Comparison of ENCODE assay signal across 15 mouse cellular contexts in the genomic region with DNA sequence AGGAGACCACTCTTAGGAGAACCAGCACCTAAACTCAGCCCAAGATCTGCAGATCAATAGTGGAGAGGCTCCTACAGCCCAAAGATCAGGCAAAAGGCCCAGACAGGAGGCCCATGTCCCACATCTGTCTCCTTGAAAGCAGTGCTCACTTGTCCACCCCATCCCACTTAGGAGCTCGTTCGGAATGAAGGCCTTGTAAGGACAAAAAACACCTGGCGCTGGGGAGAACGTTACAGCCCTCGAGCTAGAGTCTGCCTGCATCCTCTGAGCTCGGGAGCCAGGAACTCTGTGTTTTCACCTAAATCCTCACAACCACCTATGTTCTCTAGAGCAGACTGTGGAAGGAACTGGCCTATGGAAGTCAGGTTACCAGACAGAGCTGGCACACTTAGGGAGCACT.
DNase-seq lines count a peak whose midpoint lies in the region; ATAC-seq and TF ChIP-seq lines count a peak whose summit lies in the region.
"Had no signal": no experiment of that assay in that cellular context is flagged by ENCODE, and none has a peak within 500 bp of the region (broad histone marks: within the 10 kb centered on the region; RNA-seq: fewer than 3 reads in every experiment).

No protein-coding gene starts in this region.

- H3K36me3 ChIP-seq in heart, embryonic 15.5 days = no peaks in the 10 kb centered on the region
- H3K36me3 ChIP-seq in intestine, embryonic 16.5 days (ENCODE audit: control insufficient read depth, insufficient read depth, low read length) = no peaks in the 10 kb centered on the region
- no peaks in the 10 kb centered on the region for H3K36me3 ChIP-seq in liver, postnatal 0 days (replicated peaks; ENCODE audit: insufficient read depth, low read length)
- H3K36me3 ChIP-seq: hindbrain, embryonic 12.5 days; midbrain, embryonic 10.5 days had no signal

- peaks cover 81% of the 10 kb centered on the region for H3K4me1 ChIP-seq in heart, embryonic 15.5 days (replicated peaks)
- peaks cover 17% of the 10 kb centered on the region for H3K4me1 ChIP-seq in intestine, embryonic 16.5 days (ENCODE audit: control insufficient read depth, insufficient read depth, low read length)
- peaks cover 16% of the 10 kb centered on the region for H3K4me1 ChIP-seq in liver, postnatal 0 days (ENCODE audit: insufficient read depth)

- peak overlapping the region; percentile 95 for H3K27ac ChIP-seq in heart, embryonic 15.5 days
- H3K27ac ChIP-seq in intestine, embryonic 16.5 days (ENCODE audit: low read length) = peak overlapping the region; percentile 76
- H3K27ac ChIP-seq in liver, postnatal 0 days (ENCODE audit: low read depth) = no peak overlapping the region
- H3K27ac ChIP-seq: hindbrain, embryonic 12.5 days; midbrain, embryonic 10.5 days had no signal

- no peak for TF ChIP-seq CTCF in brain, embryonic 14.5 days (IDR thresholded peaks at IDR 0.05; ENCODE audit: borderline replicate concordance, extremely low read depth, insufficient read depth, insufficient read length)
- no peak for TF ChIP-seq CTCF in liver, postnatal 0 days (IDR thresholded peaks at IDR 0.05; ENCODE audit: low read depth)

- H3K9ac ChIP-seq in heart, embryonic 15.5 days = no peak overlapping the region
- H3K9ac ChIP-seq in intestine, embryonic 16.5 days (ENCODE audit: low read depth, low read length) = no peak overlapping the region; the same call in 1 of the 2 replicates
- H3K9ac ChIP-seq in liver, postnatal 0 days (replicated peaks) = no peak overlapping the region
- H3K9ac ChIP-seq: hindbrain, embryonic 12.5 days had no signal

- DNase-seq in heart, adult 9 months (ENCODE audit: low spot score in 2 of 2) = no peak
- DNase-seq in brain, adult 2 months (ENCODE audit: low read depth, low spot score) = peak; percentile 39
- peak; percentile 34 for DNase-seq in brain, embryonic 14.5 days (ENCODE audit: low read depth)
- DNase-seq in c-Kit-positive CD71-positive TER-119-positive erythroid progenitor cells, embryonic 14.5 days (ENCODE audit: low spot score) = no peak
- DNase-seq in liver, postnatal 0 days = no peak
- DNase-seq: adrenal gland, adult 2 months; kidney, adult 8-10 months; layer of hippocampus, adult 9-11 months; left cerebral cortex, postnatal 4 days had no signal

- H3K27me3 ChIP-seq in heart, embryonic 15.5 days = no peaks in the 10 kb centered on the region
- H3K27me3 ChIP-seq in intestine, embryonic 16.5 days (replicated peaks; ENCODE audit: control insufficient read depth, insufficient read depth, low read length) = no peaks in the 10 kb centered on the region
- H3K27me3 ChIP-seq in liver, postnatal 0 days (ENCODE audit: insufficient read depth, low read length) = no peaks in the 10 kb centered on the region
- H3K27me3 ChIP-seq: hindbrain, embryonic 12.5 days; Patski had no signal

- ATAC-seq in heart, embryonic 15.5 days (replicated peaks; ENCODE audit: insufficient number of reproducible peaks, insufficient read depth, low FRiP score, low read depth) = no peak
- ATAC-seq in intestine, embryonic 16.5 days = peak; percentile 40; the same call in 1 of the 2 replicates
- no peak for ATAC-seq in granulocyte monocyte progenitor cell, adult 5-6 weeks (replicated peaks; ENCODE audit: poor library complexity, severe bottlenecking)
- ATAC-seq in liver, postnatal 0 days = no peak
- ATAC-seq: Patski had no signal

- TF ChIP-seq POLR2A in brain, embryonic 14.5 days (IDR thresholded peaks at IDR 0.05; ENCODE audit: borderline replicate concordance, extremely low read depth, insufficient read depth, insufficient read length, poor library complexity, severe bottlenecking) = no peak

- H3K4me3 ChIP-seq in heart, embryonic 15.5 days = no peak overlapping the region
- no peak overlapping the region for H3K4me3 ChIP-seq in intestine, embryonic 16.5 days (ENCODE audit: low read length)
- no peak overlapping the region for H3K4me3 ChIP-seq in liver, postnatal 0 days (ENCODE audit: low read depth, low read length)
- H3K4me3 ChIP-seq: hindbrain, embryonic 12.5 days; midbrain, embryonic 10.5 days had no signal

- no peak for TF ChIP-seq EP300 in liver, postnatal 0 days (IDR thresholded peaks at IDR 0.05; ENCODE audit: low read depth)

- WGBS in heart, embryonic 15.5 days = 26% methylated on average over 6 of the region's 6 CpGs
- WGBS in intestine, embryonic 16.5 days = 39% methylated on average over 6 of the region's 6 CpGs
- WGBS in liver, postnatal 0 days (ENCODE audit: insufficient replicate concordance) = 74% methylated on average over 6 of the region's 6 CpGs

- H3K4me2 ChIP-seq in heart, embryonic 15.5 days = 0 out of 2 replicates have a peak overlapping the region, but pooled peaks have one; percentile 2
- no peak overlapping the region for H3K4me2 ChIP-seq in intestine, embryonic 16.5 days (ENCODE audit: low read depth, low read length)
- H3K4me2 ChIP-seq in liver, postnatal 0 days (ENCODE audit: low read depth, low read length) = no peak overlapping the region
- H3K4me2 ChIP-seq: hindbrain, embryonic 12.5 days had no signal

- no peaks in the 10 kb centered on the region for H3K9me3 ChIP-seq in heart, embryonic 15.5 days (replicated peaks)
- H3K9me3 ChIP-seq in intestine, embryonic 16.5 days (ENCODE audit: control insufficient read depth, low read length) = no peaks in the 10 kb centered on the region
- no peaks in the 10 kb centered on the region for H3K9me3 ChIP-seq in liver, postnatal 0 days (ENCODE audit: low read length)
- H3K9me3 ChIP-seq: hindbrain, embryonic 12.5 days; midbrain, embryonic 10.5 days had no signal

Comparison
In these comparisons a context has a peak if more than half of its experiments do, and no peak if none do; other contexts are left out.
1. DNase-seq: peak in brain, adult 2 months (single experiment) and brain, embryonic 14.5 days (single experiment); none in heart, adult 9 months (0 of 2), c-Kit-positive CD71-positive TER-119-positive erythroid progenitor cells, embryonic 14.5 days (single experiment) and liver, postnatal 0 days (single experiment).